Mouse (Mus musculus): ENCODE results near the gene Mrpl54. TPM values are rescaled to one million over a fixed set of nuclear protein-coding genes. Genes with fewer than 3 reads are reported as not detected.
A peak's percentile ranks its signal among the peaks of the same experiment; 100 is the strongest.

The Mrpl54 gene
- total and polyA plus RNA-seq, 3 experiments, result 137 to 421 (median 157) TPM

DNA sequence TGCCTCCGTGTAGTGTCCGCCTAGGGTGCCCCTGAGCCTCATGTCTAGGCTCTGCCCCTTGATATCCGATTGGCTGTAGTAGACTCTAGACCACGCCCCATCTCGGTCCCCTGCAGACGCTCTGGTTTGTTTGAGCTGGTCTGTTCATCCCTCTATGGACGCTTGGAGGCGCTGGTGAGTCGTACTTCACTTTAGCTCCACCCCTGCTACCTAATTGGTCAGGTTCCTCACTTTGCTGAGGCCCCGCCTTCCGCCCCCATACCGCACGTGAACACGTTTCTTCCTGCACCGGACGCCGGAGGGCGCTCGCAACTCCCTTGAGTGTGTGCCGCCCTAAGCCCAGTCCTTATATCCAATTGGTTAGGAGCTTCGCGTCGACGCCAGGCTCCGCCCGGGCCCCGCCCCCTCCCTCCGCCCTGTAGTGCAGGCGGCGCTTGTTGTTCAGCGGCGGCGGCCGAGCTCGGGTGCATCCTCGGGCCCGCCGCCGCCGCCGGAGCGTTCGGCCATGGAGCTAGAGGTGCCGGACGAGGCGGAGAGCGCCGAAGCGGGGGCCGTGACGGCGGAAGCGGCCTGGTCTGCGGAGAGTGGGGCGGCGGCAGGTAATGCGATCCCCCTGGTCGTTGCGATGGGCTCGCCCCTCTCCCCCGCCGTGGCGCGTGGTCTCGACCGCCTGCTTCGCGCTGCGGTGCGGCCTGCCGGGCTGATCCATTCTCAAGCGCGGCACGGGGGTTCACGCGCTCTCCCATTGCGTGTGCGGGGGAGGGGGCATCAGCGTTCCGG is 26.0 kb upstream of the Mrpl54 start, which contains the start of gene Pip5k1c (continued):
- TF ChIP-seq MAFK (IDR thresholded peaks at IDR 0.05; ENCODE audit: borderline replicate concordance, low read depth, low read length) (no peak), USF2 (IDR thresholded peaks at IDR 0.05; ENCODE audit: borderline replicate concordance in 1 of 2, insufficient read depth in 1 of 2, low read depth in 1 of 2, low read length in 2 of 2) (no peak), SIN3A (IDR thresholded peaks at IDR 0.05; ENCODE audit: low read length) (peak; percentile 71; the same call in 1 of the 2 replicates)

DNA sequence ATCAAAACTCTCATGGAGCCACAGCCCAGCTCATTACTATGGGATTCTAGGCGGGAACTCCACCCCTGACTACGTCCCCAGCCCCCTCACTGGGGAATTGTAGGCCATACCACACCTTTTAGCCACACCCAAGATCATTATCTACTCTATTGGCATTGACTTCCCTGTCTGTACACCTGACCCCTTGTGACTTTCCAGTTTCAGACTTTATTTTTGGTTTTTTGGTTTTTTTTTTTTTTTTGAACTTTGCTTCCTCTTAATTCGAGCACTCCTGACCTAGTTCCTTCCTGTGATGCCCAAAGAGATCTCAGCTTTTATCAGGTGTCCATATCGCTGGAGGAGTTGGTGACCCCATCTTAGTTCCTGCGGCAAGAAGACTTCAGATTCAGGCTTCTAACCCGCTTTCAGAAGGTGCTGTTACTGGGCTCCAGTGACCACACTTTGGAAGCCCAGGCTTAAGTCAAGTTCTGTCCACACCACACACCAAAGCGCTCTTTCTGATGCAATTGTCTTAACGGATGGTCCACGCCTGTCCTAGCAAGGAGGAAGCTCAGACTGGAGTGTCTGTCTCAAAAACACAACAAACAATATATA is 24.9 kb upstream of the Mrpl54 start, which contains the start of gene Tjp3:
TSS of gene Tjp3 (minus strand) at position 71 of the 594 bp plus-strand sequence.
- Histone ChIP-seq H3K79me2 (ENCODE audit: control insufficient read depth, insufficient read depth, low read length, poor library complexity) (peaks cover 35% of the 10 kb centered on the region), H3K27ac (ENCODE audit: control insufficient read depth, low read depth, low read length) (peak within 1 kb of the TSS; percentile 82), H3K9ac (ENCODE audit: control insufficient read depth, low read depth, low read length, poor library complexity, severe bottlenecking) (peak within 1 kb of the TSS; percentile 32; the same call in 1 of the 2 replicates), H3K27me3 (ENCODE audit: control insufficient read depth in 1 of 2, insufficient read depth in 2 of 2, low read length in 2 of 2) (no peaks in the 10 kb centered on the region), H3K36me3 (ENCODE audit: control insufficient read depth in 1 of 2, insufficient read depth in 2 of 2, low read length in 2 of 2) (peaks cover 0 to 21% of the 10 kb centered on the region in 2 experiments; a peak in 2 of 4 replicates), H3K4me1 (ENCODE audit: control insufficient read depth in 1 of 2, insufficient read depth in 2 of 2, low read length in 2 of 2) (peaks cover 11 to 33% of the 10 kb centered on the region in 2 experiments), H3K4me3 (ENCODE audit: control insufficient read depth in 1 of 2, insufficient read depth in 1 of 2, low read depth in 2 of 2, low read length in 2 of 2) (no peak within 1 kb of the TSS), H3K9me3 (replicated peaks; ENCODE audit: insufficient read depth, low read length) (no peaks in the 10 kb centered on the region)
- DNase-seq (ENCODE audit: low read depth, low spot score), result peak; percentile 64
- TF ChIP-seq CHD1 (IDR thresholded peaks at IDR 0.05; ENCODE audit: low read depth, low read length) (0 out of 2 replicates have a peak, but pooled peaks have one; percentile 63), UBTF (IDR thresholded peaks at IDR 0.05; ENCODE audit: borderline replicate concordance, insufficient read depth, low read depth, low read length) (no peak), ZC3H11A (IDR thresholded peaks at IDR 0.05; ENCODE audit: low read depth, low read length) (no peak), NELFE (IDR thresholded peaks at IDR 0.05; ENCODE audit: low read depth, low read length) (0 out of 2 replicates have a peak, but pooled peaks have one; percentile 25), TAL1 (IDR thresholded peaks at IDR 0.05; ENCODE audit: low read length) (no peak), MXI1 (IDR thresholded peaks at IDR 0.05; ENCODE audit: low read depth, low read length) (no peak), USF2 (IDR thresholded peaks at IDR 0.05; ENCODE audit: borderline replicate concordance in 1 of 2, insufficient read depth in 1 of 2, low read depth in 1 of 2, low read length in 2 of 2) (no peak), JUND (IDR thresholded peaks at IDR 0.05; ENCODE audit: low read depth, low read length) (no peak), SIN3A (IDR thresholded peaks at IDR 0.05; ENCODE audit: low read length) (peak; percentile 52; the same call in 1 of the 2 replicates), MYC (IDR thresholded peaks at IDR 0.05; ENCODE audit: low read depth, low read length) (no peak), POLR2AphosphoS2 (IDR thresholded peaks at IDR 0.05; ENCODE audit: low read length) (no peak), ZNF384 (IDR thresholded peaks at IDR 0.05; ENCODE audit: low read depth, low read length) (peak; percentile 86), MAZ (IDR thresholded peaks at IDR 0.05; ENCODE audit: low read depth, low read length) (no peak), EP300 (IDR thresholded peaks at IDR 0.05; ENCODE audit: low read depth in 1 of 2, low read length in 2 of 2) (peak; percentile 37 to 44; a peak in 3 of 4 replicates), MAX (IDR thresholded peaks at IDR 0.05; ENCODE audit: low read length) (peak; percentile 31; the same call in 1 of the 2 replicates), GABPA (IDR thresholded peaks at IDR 0.05; ENCODE audit: low read depth, low read length) (no peak), SMC3 (IDR thresholded peaks at IDR 0.05; ENCODE audit: low read depth, low read length) (no peak), ZMIZ1 (IDR thresholded peaks at IDR 0.05; ENCODE audit: low read depth, low read length) (no peak), RCOR1 (IDR thresholded peaks at IDR 0.05; ENCODE audit: low read depth, low read length) (no peak), MAFK (IDR thresholded peaks at IDR 0.05; ENCODE audit: borderline replicate concordance, low read depth, low read length) (no peak), RAD21 (IDR thresholded peaks at IDR 0.05; ENCODE audit: low read depth, low read length) (no peak), MEF2A (IDR thresholded peaks at IDR 0.05; ENCODE audit: extremely low read depth, insufficient replicate concordance, low read depth, low read length, poor library complexity, severe bottlenecking) (no peak), TCF12 (IDR thresholded peaks at IDR 0.05; ENCODE audit: low read depth, low read length) (0 out of 2 replicates have a peak, but pooled peaks have one; percentile 28), MYB (IDR thresholded peaks at IDR 0.05; ENCODE audit: low read depth, low read length) (no peak), POLR2AphosphoS5 (IDR thresholded peaks at IDR 0.05; ENCODE audit: borderline replicate concordance, low read depth, low read length) (no peak), NRF1 (IDR thresholded peaks at IDR 0.05; ENCODE audit: insufficient read depth, low read depth, low read length, poor library complexity, severe bottlenecking) (no peak), KAT2A (conservative IDR thresholded peaks at IDR 0.05; ENCODE audit: low read depth, low read length) (no peak), HCFC1 (IDR thresholded peaks at IDR 0.05; ENCODE audit: low read depth, low read length) (peak; percentile 32; the same call in 1 of the 2 replicates), TBP (IDR thresholded peaks at IDR 0.05; ENCODE audit: low read depth, low read length) (no peak), CTCF (IDR thresholded peaks at IDR 0.05 in 2 of 3, conservative IDR thresholded peaks at IDR 0.05 in 1 of 3; ENCODE audit: control insufficient read depth in 1 of 3, insufficient read depth in 1 of 3, low read depth in 2 of 3, low read length in 3 of 3, poor library complexity in 1 of 3, severe bottlenecking in 1 of 3) (no peak), CHD2 (IDR thresholded peaks at IDR 0.05; ENCODE audit: low read length) (no peak)

All from MEL (cell line).